Mouse (Mus musculus) adrenal gland, adult 8-10 months (tissue): ENCODE measurements around the gene Irgm1. TPM values are rescaled to one million over a fixed set of nuclear protein-coding genes. Genes with fewer than 3 reads are reported as not detected.
"Not testable (repeated sequence)": the region's sequence is repeated elsewhere in the genome, so short reads cannot be mapped to it uniquely, and the experiment has no call there.

Source experiments
- DNase-seq: peaks from one replicate; pipeline ENCODE4 v3.0.0; 2022
- total RNA-seq, 4 experiments: library from RNA; stranded (reverse); gene quantifications; 2 replicates each; pipeline ENCODE4 v1.2.4; 2022

Irgm1 gene
- total RNA-seq, 4 experiments from 2014 or later: 21.0 to 26.7 (median 25.2) TPM

GRCm38 (mm10) chr11:48833078-48833730 is 38.3 kb downstream of the Irgm1 start:
- no peak for DNase-seq

DNA sequence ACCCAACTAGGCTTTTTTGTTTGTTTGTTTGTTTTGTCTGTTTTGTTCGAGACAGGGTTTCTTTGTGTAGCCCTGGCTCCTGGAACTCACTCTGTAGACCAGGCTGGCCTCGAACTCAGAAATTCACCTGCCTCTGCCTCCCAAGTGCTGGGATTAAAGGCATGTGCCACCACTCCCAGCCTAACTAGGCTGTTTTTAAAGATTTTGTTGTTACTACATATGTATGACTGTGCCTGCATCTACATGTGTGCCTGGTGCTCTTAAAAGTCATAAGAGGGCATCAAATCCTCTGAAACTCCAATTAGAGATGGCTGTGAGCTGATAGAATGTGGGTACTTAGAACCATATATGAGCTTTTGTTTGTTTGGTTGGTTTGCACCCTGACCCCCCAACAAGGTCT is 40.2 kb downstream of the Irgm1 start:
- DNase-seq: no peak

- DNase-seq: no peak
Observed at GRCm38 (mm10) chr11:48830279-48830678, 41.2 kb downstream of the Irgm1 start.

- DNase-seq: no peak
Observed at GRCm38 (mm10) chr11:48827926-48828325, 43.6 kb downstream of the Irgm1 start.

- no peak for DNase-seq
Observed at GRCm38 (mm10) chr11:48826752-48827096, 44.8 kb downstream of the Irgm1 start.

GRCm38 (mm10) chr11:48825979-48826751 is 45.3 kb downstream of the Irgm1 start, which contains the start of the genes Trim7 and Gm12184:
Gene Trim7, plus strand, starts transcription at chr11:48826140.
Gene Gm12184, minus strand, starts transcription at chr11:48826655.
- not testable (repeated sequence) for DNase-seq

DNA sequence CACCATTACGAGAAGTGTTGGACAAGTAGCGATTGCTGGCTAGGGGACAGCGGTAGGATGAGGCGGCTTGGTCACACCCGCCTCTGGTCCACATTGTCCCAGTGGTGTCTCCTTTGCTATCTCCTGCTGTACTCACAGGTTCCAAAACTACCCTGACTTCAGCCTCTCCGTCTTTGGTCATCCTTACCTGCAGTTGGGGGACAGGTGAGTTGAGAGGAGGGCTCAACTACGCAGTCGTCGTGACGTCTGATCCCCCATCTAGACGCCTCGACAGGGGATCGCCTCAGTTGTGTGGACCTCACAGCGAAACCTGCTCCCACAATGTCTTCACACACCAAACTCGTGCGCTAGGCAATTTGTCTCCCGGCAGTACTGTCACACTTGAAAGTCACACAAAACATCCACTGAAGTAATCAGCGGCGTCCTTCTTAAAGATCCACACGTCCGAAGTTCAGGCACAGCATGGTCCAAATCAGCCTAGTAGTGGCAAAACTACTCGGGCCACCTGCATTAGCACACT is 47.1 kb downstream of the Irgm1 start:
- DNase-seq: no peak

- peak; percentile 50 for DNase-seq
Observed at GRCm38 (mm10) chr11:48823536-48823972, 47.9 kb downstream of the Irgm1 start.

GRCm38 (mm10) chr11:48822768-48823512 is 48.5 kb downstream of the Irgm1 start:
- no peak for DNase-seq

DNA sequence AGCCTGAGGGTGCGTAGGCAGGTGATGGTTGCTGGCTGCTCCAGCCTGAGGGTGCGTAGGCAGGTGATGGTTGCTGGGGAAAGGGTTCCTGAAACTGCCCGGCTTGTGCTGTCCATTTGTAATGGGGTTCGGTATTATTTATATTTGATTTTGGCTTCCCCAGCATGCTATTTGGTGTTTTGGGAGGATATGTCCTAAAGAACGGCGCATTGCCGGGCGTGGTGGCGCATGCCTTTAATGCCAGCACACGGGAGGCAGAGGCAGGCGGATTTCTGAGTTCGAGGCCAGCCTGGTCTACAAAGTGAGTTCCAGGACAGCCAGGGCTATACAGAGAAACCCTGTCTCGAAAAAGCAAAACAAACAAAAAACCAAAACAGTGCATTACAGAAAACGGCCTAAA is 50.2 kb downstream of the Irgm1 start:
- not testable (repeated sequence) for DNase-seq

GRCm38 (mm10) chr11:48820308-48820674 is 51.2 kb downstream of the Irgm1 start:
- no peak for DNase-seq

GRCm38 (mm10) chr11:48819614-48820307 is 51.7 kb downstream of the Irgm1 start:
- DNase-seq: no peak

- peak; percentile 80 for DNase-seq
Observed at GRCm38 (mm10) chr11:48818346-48818745, 53.1 kb downstream of the Irgm1 start.

DNA sequence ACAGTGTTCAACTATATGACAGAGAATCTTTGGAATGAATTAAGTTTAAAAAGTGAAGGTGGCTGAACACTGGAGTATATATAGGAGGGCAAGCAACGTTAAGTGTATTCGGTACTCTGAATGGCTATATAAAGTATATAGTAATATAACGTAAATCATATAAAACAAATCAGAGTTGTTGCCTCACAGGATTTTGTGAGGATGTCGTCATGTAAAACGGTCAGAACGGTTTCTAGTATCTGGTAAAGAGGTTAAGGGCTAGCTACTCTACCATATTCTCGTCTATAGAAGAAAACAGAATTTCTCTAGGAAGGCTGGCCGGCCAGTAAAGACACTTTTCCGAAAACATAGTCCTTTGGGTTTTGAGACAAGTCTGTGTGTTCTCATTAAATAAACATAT is 53.7 kb downstream of the Irgm1 start:
- no peak for DNase-seq

GRCm38 (mm10) chr11:48816800-48817665 is 54.5 kb downstream of the Irgm1 start, which contains the start of gene Trim41:
Gene Trim41, minus strand, starts transcription at chr11:48817353.
- peak; percentile 99 for DNase-seq

- peak; percentile 58 for DNase-seq
Observed at GRCm38 (mm10) chr11:48816281-48816781, 55.2 kb downstream of the Irgm1 start.

DNA sequence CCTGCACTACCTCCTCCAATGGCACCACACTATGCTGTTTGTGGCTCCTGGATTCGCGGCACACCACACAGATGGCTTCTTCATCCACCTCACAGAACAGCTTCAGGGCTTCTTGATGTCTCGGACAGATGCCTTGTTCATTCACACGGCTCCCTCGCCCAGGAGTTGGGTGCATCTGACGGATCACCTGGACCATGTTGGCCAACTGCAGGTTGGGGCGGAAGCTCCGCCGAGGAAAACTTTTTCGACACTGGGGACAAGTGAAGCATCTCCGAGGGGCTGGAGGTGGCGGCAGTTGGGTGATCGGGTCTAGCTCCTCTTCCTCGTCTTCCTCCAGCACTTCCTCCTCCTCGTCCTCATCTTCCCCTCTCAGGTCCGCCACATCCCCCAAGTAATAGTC is 55.6 kb downstream of the Irgm1 start:
- no peak for DNase-seq

- no peak for DNase-seq
Observed at GRCm38 (mm10) chr11:48813782-48814181, 57.7 kb downstream of the Irgm1 start.
